Mouse (Mus musculus) urinary bladder, adult 18-20 months (tissue): ENCODE measurements at regions not wholly inside any gene's neighbourhood (a gene's known extent, or its start where the extent isn't known, plus 50 kb on each side); places are given as distances from the start of the nearest gene placed in this dataset.

ENCODE experiments used
- DNase-seq, 2 experiments: peaks; one replicate each; pipeline ENCODE4 v3.0.0; 2022; ENCODE audit warnings: low spot score in 2 of 2, mixed read lengths in 2 of 2

- no peak for DNase-seq
Measured at GRCm38 (mm10) chr1:61175239-61175638, 197.5 kb downstream of the Icos start.

- DNase-seq: no peak
Measured at GRCm38 (mm10) chr1:61179461-61179860, 201.7 kb downstream of the Icos start.

- peak; percentile 85 to 88 for DNase-seq
Measured at GRCm38 (mm10) chr1:61181099-61181821, 203.5 kb downstream of the Icos start.

GRCm38 (mm10) chr1:61187381-61188100 lies 209.8 kb downstream of the Icos start:
- DNase-seq: no peak

GRCm38 (mm10) chr1:61190921-61191320 lies 213.2 kb downstream of the Icos start:
- no peak for DNase-seq

- no peak for DNase-seq
Measured at GRCm38 (mm10) chr1:61198549-61199062, 220.9 kb downstream of the Icos start.

GRCm38 (mm10) chr1:61201006-61201405 lies 223.3 kb downstream of the Icos start:
- DNase-seq: no peak

- no peak for DNase-seq
Measured at GRCm38 (mm10) chr1:61202079-61202478, 224.4 kb downstream of the Icos start.

GRCm38 (mm10) chr1:61203170-61203569 lies 225.4 kb downstream of the Icos start:
- no peak for DNase-seq

GRCm38 (mm10) chr1:61203612-61204011 lies 225.9 kb downstream of the Icos start:
- DNase-seq: no peak

- no peak for DNase-seq
Measured at GRCm38 (mm10) chr1:61205137-61205536, 227.4 kb downstream of the Icos start.

GRCm38 (mm10) chr1:61206861-61207380 lies 229.2 kb downstream of the Icos start:
- no peak for DNase-seq

GRCm38 (mm10) chr1:61208386-61208785 lies 230.7 kb downstream of the Icos start:
- DNase-seq: no peak

- no peak for DNase-seq
Measured at GRCm38 (mm10) chr1:61221131-61221530, 243.4 kb downstream of the Icos start.

- DNase-seq: no peak
Measured at GRCm38 (mm10) chr1:61228942-61229341, 251.2 kb downstream of the Icos start.

- no peak for DNase-seq
Measured at GRCm38 (mm10) chr1:61233001-61233400, 255.3 kb downstream of the Icos start.

- DNase-seq: no peak
Measured at GRCm38 (mm10) chr1:61233476-61234297, 256.0 kb downstream of the Icos start.

GRCm38 (mm10) chr1:61234298-61234682 lies 256.6 kb downstream of the Icos start:
- DNase-seq: no peak

GRCm38 (mm10) chr1:61236511-61236910 lies 258.8 kb downstream of the Icos start:
- DNase-seq: no peak

GRCm38 (mm10) chr1:61238668-61239067 lies 260.9 kb downstream of the Icos start:
- DNase-seq: no peak

GRCm38 (mm10) chr1:61257561-61257960 lies 279.8 kb downstream of the Icos start:
- DNase-seq: no peak

GRCm38 (mm10) chr1:61263466-61263865 lies 285.7 kb downstream of the Icos start:
- no peak for DNase-seq
